Comparison of ENCODE assay signal across 8 mouse cellular contexts in the genomic region with DNA sequence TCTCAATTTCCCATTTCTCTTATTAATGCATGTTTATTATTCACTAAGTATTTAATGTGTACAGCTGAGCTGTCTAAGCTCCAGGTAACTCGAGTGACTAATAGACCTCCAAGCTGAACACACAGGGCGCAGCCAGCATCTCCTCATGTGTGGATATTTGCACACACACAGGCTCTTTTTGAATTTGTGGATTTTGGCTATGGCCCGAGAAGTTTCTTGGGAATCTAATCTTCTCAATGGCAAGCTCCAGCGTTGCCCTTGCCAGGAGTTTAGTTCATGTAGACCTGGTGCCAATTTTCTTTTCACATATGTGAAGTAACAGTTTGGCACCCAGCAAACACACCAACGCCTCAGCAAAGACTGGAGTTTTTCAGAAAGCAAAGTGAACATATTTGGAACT.
A peak's percentile ranks its signal among the peaks of the same experiment; 100 is the strongest.
DNase-seq lines count a peak whose midpoint lies in the region.
"Had no signal": no experiment of that assay in that cellular context is flagged by ENCODE, and none has a peak within 500 bp of the region (broad histone marks: within the 10 kb centered on the region; RNA-seq: fewer than 3 reads in every experiment).

No protein-coding gene starts in this region.

- intact Hi-C loops in left cerebral cortex, postnatal 4 days (cut with DNase I), result no loop called here
- intact Hi-C loops in gastrocnemius, postnatal 14 days (cut with DNase I; ENCODE audit: low total_unique reads), result no loop called here
- intact Hi-C loops in left cerebral cortex, postnatal 36 days (cut with DNase I), result no loop called here

- peak; percentile 62 for DNase-seq in left cerebral cortex, postnatal 4 days
- DNase-seq in left cerebral cortex, adult 8-10 months (ENCODE audit: low spot score in 2 of 2), result no peak
- DNase-seq in brain, embryonic 18.5 days (ENCODE audit: low read depth, low spot score), result peak; percentile 61
- DNase-seq in gastrocnemius, postnatal 14 days, result peak; percentile 48
- peak; percentile 42 for DNase-seq in lung, postnatal 14 days
- DNase-seq in left cerebral cortex, postnatal 36 days (ENCODE audit: low spot score in 2 of 2), result no peak
- DNase-seq in urinary bladder, postnatal 10 days (ENCODE audit: low spot score), result no peak
- DNase-seq: thymus, adult 18-20 months had no signal

Comparison
In these comparisons a context has a peak if more than half of its experiments do, and no peak if none do; other contexts are left out.
1. DNase-seq: peak in left cerebral cortex, postnatal 4 days (single experiment), brain, embryonic 18.5 days (single experiment), gastrocnemius, postnatal 14 days (single experiment) and lung, postnatal 14 days (single experiment); none in left cerebral cortex, adult 8-10 months (0 of 2), left cerebral cortex, postnatal 36 days (0 of 2) and urinary bladder, postnatal 10 days (single experiment).